Mouse (Mus musculus): Measurements from ENCODE around the gene Sept8.

Sept8 gene

DNA sequence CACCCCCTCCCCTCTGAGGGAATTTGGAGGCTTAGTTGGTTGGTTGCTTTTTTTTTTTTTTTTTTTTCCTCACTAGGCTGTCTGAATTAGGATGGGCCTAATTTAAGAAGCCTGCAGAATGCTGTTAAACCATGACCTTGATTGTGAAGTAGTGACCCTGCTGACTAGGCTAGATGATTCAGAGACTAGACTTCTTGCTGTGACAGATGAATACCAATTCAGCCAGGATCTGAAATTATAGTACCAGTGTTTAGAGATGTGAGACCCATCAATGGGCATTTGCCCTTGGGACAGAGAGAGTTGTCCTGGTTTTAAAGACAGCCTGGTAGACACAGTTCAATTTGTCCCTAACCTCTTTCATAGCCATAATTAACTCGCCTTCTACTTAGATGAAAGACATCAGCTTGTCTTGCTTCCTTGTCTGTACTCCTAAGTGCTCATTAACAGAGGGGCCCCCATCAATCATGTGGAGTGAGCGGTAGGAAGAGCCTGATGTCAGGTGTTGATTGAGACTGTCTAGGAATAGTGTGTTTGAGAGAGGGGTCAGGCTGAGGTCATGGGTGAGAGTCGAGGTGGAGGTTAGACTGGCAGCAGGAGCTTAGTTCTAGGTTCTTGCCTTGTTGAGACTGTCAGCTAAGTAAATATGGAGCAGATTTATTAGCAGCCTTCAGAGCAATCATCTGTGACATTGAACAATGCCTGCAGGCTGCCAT is 25.7 kb upstream of the Sept8 start:
- no peak for DNase-seq (ENCODE audit: low spot score in 2 of 2)

GRCm38 (mm10) chr11:53495417-53495816 is 23.6 kb upstream of the Sept8 start:
- no peak for DNase-seq (ENCODE audit: low spot score in 2 of 2)

DNA sequence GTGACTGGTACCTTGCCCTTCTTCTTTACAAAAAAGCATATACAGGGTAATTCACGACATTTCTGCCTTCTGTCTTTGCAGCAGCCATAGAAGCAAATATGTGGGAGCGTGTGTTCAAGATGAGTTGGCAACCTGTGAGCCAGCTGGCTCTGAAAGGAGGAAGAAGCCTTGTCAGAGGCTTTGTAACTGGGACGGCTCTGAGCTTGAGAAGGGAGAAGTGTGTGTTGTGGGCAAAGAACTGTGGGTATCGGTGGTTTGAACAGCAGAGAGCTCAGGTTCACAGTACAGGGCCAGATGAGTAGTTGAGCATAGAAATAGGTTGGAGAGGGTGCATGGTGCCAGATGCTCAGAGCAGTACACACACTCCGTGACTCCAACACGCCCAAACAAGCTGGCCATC is 22.1 kb upstream of the Sept8 start:
- DNase-seq (ENCODE audit: low spot score in 2 of 2), result no peak

DNA sequence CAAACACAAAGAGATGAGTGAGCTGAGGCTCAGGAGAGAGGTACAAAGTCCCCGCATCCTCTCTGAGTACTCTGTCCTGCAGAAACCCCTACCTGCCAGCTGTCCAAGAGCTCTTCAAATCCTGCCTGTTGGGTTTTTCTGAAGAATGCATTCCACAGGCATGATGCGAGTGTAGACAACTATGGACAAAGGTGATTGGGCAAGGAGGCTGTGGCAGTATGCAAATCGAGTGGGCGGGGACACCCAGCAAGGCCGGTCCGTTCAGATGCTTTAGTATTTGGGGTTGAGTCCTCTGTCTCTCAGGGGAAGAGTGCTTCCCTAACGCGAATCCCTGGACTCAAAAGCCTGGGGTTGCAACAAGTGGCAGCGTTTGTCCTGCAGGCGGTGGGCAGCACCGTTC is 18.5 kb upstream of the Sept8 start:
- no peak for DNase-seq (ENCODE audit: low spot score in 2 of 2)

- DNase-seq (ENCODE audit: low spot score in 2 of 2), result no peak
These were observed 16.9 kb upstream of the Sept8 start for GRCm38 (mm10) chr11:53502039-53502765.

DNA sequence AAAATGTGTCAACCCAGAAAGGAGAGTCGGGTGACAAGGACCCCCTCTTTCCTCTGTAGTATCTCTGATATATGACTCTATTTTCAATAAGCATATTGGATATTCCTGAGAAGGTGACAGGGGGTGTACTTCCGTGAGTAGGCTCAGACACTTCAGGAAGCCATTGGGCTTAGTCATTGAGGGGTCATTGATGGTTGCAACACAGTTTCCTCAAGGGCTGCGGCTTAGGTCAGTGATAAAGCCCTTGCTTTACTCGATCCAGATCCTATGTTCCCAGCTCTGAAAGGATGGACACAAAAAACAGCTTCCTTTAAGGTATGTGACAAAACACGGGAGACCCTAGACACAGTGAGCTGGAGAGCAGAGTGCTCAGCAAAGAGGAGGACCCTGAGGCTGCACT is 15.3 kb upstream of the Sept8 start:
- DNase-seq (ENCODE audit: low spot score in 2 of 2), result no peak

DNA sequence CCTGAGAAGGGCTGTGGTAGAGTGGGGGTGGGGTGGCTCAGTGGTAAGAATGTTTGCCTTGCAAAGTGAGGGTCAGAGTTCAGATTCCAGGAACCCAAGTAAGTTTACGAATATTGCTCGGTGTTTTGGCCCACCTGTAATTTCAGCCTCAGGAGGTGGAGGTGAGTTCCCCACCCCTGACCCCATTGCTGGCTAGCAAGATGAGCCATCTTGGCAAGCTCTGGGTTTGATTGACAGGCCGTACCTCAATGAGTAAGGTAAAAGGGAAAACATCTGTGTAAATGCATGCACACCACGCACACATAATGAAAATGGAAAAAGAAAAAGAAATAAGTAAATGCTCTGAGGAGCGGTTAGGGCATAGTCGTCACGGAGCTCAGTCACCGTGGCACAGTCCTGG is 14.7 kb upstream of the Sept8 start:
- DNase-seq (ENCODE audit: low spot score in 2 of 2), result no peak

DNA sequence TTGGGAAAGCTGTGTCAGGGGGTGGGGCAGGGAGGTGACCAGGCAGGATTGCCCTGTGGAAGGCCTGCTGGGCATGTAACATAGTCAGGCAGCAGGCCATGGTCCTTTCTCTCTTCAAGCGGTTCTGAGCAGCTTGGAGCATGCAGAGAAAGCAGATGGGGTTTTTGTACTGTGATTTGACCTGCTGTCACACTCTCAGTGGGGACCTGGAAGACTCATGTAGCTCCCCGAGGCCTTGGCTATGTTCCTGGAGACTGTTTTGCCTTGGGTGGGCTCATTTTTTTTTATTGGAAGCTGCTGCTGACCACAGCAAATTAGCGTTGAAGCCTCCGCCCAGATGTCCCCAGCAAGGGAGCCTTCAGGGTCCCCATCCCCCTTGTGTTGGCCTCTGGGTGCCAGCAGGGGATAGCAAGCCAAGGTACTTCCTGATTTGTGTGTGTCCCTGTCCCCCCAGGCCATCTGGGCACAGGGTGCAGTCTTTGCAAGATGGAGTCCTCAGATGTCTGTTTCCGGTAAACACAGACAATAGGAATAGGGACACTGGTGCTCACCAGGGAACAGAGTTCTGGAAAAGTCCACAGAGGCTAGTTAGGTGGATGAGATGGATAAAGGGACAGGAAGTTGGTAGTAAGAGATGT is 13.9 kb upstream of the Sept8 start:
- DNase-seq (ENCODE audit: low spot score in 2 of 2), result no peak

GRCm38 (mm10) chr11:53507098-53507805 is 11.8 kb upstream of the Sept8 start:
- no peak for DNase-seq (ENCODE audit: low spot score in 2 of 2)

- DNase-seq (ENCODE audit: low spot score in 2 of 2), result no peak
These were observed 10.9 kb upstream of the Sept8 start for GRCm38 (mm10) chr11:53508152-53508551.

DNA sequence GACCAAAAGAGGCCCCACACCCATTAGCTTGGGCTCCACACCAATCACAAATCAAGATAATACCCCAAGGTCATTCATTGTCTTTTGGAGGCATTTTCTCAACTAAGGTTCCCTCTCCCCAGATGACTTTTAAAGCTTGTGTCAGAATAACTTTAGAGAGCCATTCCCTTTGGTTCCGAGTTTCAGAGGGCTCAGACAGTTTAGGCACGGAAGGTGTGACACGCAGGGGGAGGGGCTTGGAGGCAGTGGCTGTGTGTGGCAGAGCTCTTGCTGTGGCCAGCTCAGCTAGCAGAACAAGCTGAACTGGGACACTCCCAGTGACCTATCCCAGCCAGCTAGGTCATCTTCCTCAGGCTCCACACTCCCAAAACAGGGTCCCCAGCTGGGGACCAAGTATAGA is 10.5 kb upstream of the Sept8 start:
- DNase-seq (ENCODE audit: low spot score in 2 of 2), result no peak

GRCm38 (mm10) chr11:53510351-53510750 is 8.7 kb upstream of the Sept8 start:
- no peak for DNase-seq (ENCODE audit: low spot score in 2 of 2)

DNA sequence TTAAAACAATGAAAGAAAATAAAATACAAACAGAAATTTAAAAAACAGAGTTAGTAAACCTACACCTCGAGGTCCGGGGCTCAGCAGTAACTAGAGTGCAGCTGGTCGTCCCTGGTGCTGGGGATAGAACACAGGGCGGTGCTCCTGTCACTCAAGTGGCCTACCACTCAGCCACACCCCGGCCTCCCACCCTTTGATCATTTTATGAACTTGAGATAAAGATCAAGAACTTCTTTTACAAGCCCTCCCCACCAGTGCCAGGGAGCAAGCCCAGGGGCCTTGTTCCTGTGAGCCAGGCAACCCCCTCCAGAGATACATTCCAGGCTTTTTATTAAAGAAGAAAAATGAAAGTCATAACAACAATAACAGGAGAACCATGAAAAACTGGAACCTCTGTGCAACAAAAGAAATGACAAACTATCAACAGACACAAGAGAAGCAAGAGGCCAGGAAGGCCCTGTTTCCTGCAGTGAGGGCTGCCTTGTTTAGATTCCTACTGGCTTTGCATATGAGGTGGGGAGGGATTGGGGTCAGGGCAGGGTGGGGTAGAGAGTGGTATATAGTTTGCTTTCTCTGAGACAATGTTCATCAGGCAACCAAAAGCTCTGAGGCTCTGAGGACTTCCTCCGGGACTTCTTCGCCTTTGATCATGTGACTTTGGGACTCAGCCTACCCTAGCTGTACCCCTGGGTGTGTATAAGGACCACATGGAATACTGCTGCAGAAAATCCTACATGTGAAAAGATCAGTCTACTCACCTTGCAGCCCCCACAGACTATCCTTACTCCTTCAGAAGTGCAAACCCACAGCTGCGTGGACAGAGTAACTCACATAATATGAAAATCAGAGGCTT is 2.1 kb upstream of the Sept8 start:
- peak in 1 of 2 experiments; percentile 43 for DNase-seq (ENCODE audit: low spot score in 2 of 2)

DNA sequence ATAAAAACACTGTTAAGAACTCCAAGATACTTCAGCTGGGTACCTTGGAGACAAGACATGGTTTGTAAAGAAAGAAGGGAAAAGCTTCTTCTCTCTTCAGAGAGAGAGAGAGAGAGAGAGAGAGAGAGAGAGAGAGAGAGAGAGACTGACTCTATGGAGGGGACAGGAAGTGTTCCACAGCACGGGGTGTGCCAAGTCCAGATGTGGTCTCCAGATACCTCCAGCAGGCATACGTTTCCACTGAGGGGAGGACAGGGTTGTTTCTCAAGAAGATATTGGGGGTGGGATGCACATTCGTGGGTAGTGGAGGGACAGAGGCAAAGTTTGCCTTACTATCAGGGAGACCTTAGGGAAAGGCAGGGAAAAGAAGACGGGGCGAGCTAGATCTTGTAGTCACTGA is 298 bp upstream of the Sept8 start:
- DNase-seq (ENCODE audit: low spot score in 2 of 2), result peak; percentile 40 to 61

DNA sequence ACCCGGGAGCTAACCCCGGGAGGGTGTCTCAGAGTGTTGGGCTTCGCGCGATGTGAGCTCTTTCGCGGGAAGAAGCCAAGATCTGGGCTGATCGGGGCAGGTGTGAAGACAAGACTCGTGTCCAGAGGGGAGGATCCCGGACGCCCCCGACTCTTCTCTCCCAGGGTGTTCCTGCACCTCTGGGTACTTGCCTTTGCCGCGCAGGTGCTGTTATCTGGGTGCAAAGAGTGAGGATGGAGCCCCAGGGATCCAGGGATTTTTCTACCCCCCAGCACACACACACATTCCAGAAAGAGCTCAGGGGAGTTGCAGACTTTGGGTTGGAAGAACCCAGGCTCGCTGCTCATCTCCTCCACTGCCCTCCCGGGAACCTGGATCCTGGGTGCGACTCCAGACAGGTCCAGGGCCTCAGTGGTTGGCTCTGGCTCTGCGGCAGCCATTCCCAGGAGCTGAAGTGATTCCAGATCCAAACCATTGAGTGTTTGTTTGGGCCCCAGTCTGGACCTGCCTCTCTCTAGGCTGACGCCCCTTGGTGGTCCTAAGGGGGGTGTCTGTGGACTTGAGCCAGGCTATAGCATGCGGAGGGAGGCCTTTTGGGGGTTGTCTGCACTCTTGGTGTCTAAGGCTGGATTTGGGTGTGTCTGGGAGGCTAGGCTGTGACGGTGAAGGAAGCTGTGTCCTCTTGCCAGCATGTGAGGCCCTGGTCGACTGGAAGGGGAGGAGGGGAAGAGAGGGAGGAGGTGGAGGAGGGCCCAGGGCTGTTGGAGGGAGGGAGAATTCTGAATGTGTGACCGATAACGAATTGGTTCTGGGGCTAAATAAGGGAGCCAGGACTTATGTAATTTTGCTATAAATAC is 1.3 kb downstream of the Sept8 start:
- peak; percentile 64 to 68 for DNase-seq (ENCODE audit: low spot score in 2 of 2)

DNA sequence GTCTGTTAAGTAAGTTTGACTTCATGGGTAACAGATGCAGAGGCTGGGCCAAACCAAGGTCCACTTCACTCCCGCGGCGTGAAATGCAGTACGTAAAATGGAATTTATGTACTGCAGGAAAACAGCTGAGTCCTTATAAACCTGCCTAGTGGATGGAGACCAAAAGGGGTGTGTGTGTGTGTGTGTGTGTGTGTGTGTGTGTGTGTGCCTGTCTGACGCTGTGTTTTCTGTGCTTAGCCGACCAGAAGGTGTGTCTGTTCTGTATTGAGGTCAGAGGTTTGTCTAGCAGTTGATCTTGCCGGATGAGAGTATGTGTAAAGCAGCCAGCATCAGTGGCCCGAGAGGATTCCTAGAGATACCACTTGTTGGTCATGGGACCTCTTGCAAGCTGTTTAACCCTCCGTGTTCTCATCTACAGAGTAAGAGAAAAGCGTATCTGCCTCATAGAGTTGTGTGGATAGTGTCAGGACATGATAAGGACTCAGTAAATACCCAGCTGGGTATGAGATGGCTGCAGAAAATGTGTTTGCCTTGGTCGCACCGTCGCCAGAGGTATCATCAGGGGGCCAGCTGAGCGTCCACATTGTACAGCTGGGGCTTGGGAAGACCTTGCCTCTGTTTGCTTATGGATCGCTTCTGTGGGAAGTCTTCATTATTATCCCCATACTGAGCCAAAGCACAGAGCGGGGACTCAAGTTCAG is 2.2 kb downstream of the Sept8 start:
- DNase-seq (ENCODE audit: low spot score in 2 of 2), result peak in 1 of 2 experiments; percentile 36

- peak in 1 of 2 experiments; percentile 47 for DNase-seq (ENCODE audit: low spot score in 2 of 2)
These were observed 2.7 kb downstream of the Sept8 start for GRCm38 (mm10) chr11:53521821-53522131.

- DNase-seq (ENCODE audit: low spot score in 2 of 2), result no peak
These were observed 3.3 kb downstream of the Sept8 start for GRCm38 (mm10) chr11:53522362-53522761.

- no peak for DNase-seq (ENCODE audit: low spot score in 2 of 2)
These were observed 3.9 kb downstream of the Sept8 start for GRCm38 (mm10) chr11:53522930-53523329.

Data from spleen, postnatal 10 days (tissue).